ENCODE assay signal across 32 mouse cellular contexts in the genomic region with DNA sequence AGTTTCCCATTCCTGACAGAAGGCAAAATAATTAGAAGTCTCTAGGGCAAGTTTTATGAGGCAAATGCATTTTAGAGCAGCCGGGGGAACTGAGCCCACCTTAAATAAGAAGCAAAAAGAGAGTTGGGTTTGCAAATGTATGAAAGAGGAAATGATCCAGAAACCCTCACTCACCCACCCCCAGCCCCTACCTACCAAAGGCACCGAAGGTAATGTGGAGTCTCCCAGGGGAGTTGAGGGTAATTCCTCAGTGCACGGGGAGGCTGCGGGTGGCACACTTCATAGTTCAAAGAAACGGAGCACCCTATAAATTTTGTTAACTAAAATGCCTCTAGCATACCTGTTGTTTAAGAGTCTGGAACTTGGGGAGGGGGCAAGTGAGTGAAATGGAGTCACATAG. TPM values are rescaled to one million over a fixed set of nuclear protein-coding genes. Genes with fewer than 3 reads are reported as not detected.
DNase-seq lines count a peak whose midpoint lies in the region; ATAC-seq and TF ChIP-seq lines count a peak whose summit lies in the region.
"Had no signal": no experiment of that assay in that cellular context is flagged by ENCODE, and none has a peak within 500 bp of the region (broad histone marks: within the 10 kb centered on the region; RNA-seq: fewer than 3 reads in every experiment).

No protein-coding gene starts in this region.

- no peak for TF ChIP-seq CTCF in kidney, postnatal 0 days (IDR thresholded peaks at IDR 0.05; ENCODE audit: low read depth)
- TF ChIP-seq CTCF in CH12.LX (conservative IDR thresholded peaks at IDR 0.05 in 1 of 2, IDR thresholded peaks at IDR 0.05 in 1 of 2; ENCODE audit: low read depth in 2 of 2, low read length in 2 of 2): no peak
- no peak for TF ChIP-seq CTCF in hindbrain, postnatal 0 days (IDR thresholded peaks at IDR 0.05; ENCODE audit: low read depth)

- H3K4me1 ChIP-seq in kidney, postnatal 0 days (replicated peaks; ENCODE audit: insufficient read depth, low read length): 0 out of 2 replicates have a peak, but pooled peaks cover 5% of the 10 kb centered on the region
- H3K4me1 ChIP-seq in CH12.LX (ENCODE audit: control insufficient read depth in 1 of 2, insufficient read depth in 2 of 2): peaks cover 11 to 28% of the 10 kb centered on the region in 2 experiments
- peaks cover 45% of the 10 kb centered on the region for H3K4me1 ChIP-seq in limb, embryonic 12.5 days (replicated peaks)
- H3K4me1 ChIP-seq in hindbrain, postnatal 0 days (ENCODE audit: insufficient read depth, low read length): no peaks in the 10 kb centered on the region
- H3K4me1 ChIP-seq: forebrain, embryonic 12.5 days; forebrain, embryonic 15.5 days; hindbrain, embryonic 12.5 days; hindbrain, embryonic 15.5 days had no signal

- in situ Hi-C loops in CH12.LX (cut with MboI; ENCODE audit: low pct_ligation_motif_present, low pct_unique_long_range_greater_than_20kb, low sequenced_read_pairs): no loop called here

- H3K79me2 ChIP-seq in CH12.LX (replicated peaks; ENCODE audit: control insufficient read depth, extremely low read depth, insufficient read depth, poor library complexity, severe bottlenecking): no peaks in the 10 kb centered on the region

- no peak overlapping the region for H3K27ac ChIP-seq in kidney, postnatal 0 days
- no peak overlapping the region for H3K27ac ChIP-seq in CH12.LX (ENCODE audit: insufficient read depth, low read depth)
- H3K27ac ChIP-seq in limb, embryonic 12.5 days: peak overlapping the region; percentile 67
- no peak overlapping the region for H3K27ac ChIP-seq in hindbrain, postnatal 0 days
- H3K27ac ChIP-seq: embryonic facial prominence, embryonic 10.5 days; embryonic facial prominence, embryonic 13.5 days; forebrain, embryonic 12.5 days; forebrain, embryonic 15.5 days; heart, embryonic 10.5 days; heart, embryonic 13.5 days; hindbrain, embryonic 12.5 days; hindbrain, embryonic 15.5 days had no signal

- H3K36me3 ChIP-seq in kidney, postnatal 0 days (ENCODE audit: insufficient read depth, low read length): no peaks in the 10 kb centered on the region
- H3K36me3 ChIP-seq in CH12.LX (replicated peaks in 1 of 2; ENCODE audit: control insufficient read depth in 1 of 2, insufficient read depth in 1 of 2, low read length in 1 of 2): no peaks in the 10 kb centered on the region
- no peaks in the 10 kb centered on the region for H3K36me3 ChIP-seq in limb, embryonic 12.5 days
- no peaks in the 10 kb centered on the region for H3K36me3 ChIP-seq in hindbrain, postnatal 0 days (ENCODE audit: insufficient read depth, low read length)
- H3K36me3 ChIP-seq: embryonic facial prominence, embryonic 10.5 days; embryonic facial prominence, embryonic 13.5 days; forebrain, embryonic 12.5 days; forebrain, embryonic 15.5 days; heart, embryonic 10.5 days; heart, embryonic 13.5 days; hindbrain, embryonic 12.5 days; hindbrain, embryonic 15.5 days had no signal

- TF ChIP-seq POLR2A in CH12.LX (IDR thresholded peaks at IDR 0.05; ENCODE audit: low read depth, low read length): no peak

- TF ChIP-seq EP300 in CH12.LX (IDR thresholded peaks at IDR 0.05; ENCODE audit: low read length): peak; percentile 66; the same call in 1 of the 2 replicates

- TF ChIP-seq RAD21 in CH12.LX (IDR thresholded peaks at IDR 0.05; ENCODE audit: low read depth, low read length): no peak

- no peak overlapping the region for H3K4me2 ChIP-seq in kidney, postnatal 0 days (ENCODE audit: low read length)
- H3K4me2 ChIP-seq in CH12.LX (ENCODE audit: insufficient read depth, low read depth, poor library complexity, severe bottlenecking): peak overlapping the region; percentile 19; the same call in 1 of the 2 replicates
- no peak overlapping the region for H3K4me2 ChIP-seq in limb, embryonic 12.5 days
- no peak overlapping the region for H3K4me2 ChIP-seq in hindbrain, postnatal 0 days (ENCODE audit: low read depth, low read length)
- H3K4me2 ChIP-seq: embryonic facial prominence, embryonic 13.5 days; forebrain, embryonic 12.5 days; forebrain, embryonic 15.5 days; heart, embryonic 13.5 days; hindbrain, embryonic 12.5 days; hindbrain, embryonic 15.5 days had no signal

- H3K27me3 ChIP-seq in kidney, postnatal 0 days (ENCODE audit: insufficient read depth, low read length): no peaks in the 10 kb centered on the region
- no peaks in the 10 kb centered on the region for H3K27me3 ChIP-seq in CH12.LX (replicated peaks)
- no peaks in the 10 kb centered on the region for H3K27me3 ChIP-seq in limb, embryonic 12.5 days
- H3K27me3 ChIP-seq in hindbrain, postnatal 0 days (ENCODE audit: insufficient read depth, low read length): no peaks in the 10 kb centered on the region
- H3K27me3 ChIP-seq: embryonic facial prominence, embryonic 13.5 days; forebrain, embryonic 12.5 days; forebrain, embryonic 15.5 days; hindbrain, embryonic 12.5 days; hindbrain, embryonic 15.5 days had no signal

- 28% methylated on average over 5 of the region's 5 CpGs for WGBS in kidney, postnatal 0 days
- WGBS in limb, embryonic 12.5 days: 19% methylated on average over 5 of the region's 5 CpGs
- 87% methylated on average over 5 of the region's 5 CpGs for WGBS in hindbrain, postnatal 0 days

- peak; percentile 25 for DNase-seq in kidney, postnatal 0 days (ENCODE audit: low spot score)
- DNase-seq in kidney, adult 18-20 months: no peak
- peak; percentile 73 for DNase-seq in CH12.LX (ENCODE audit: extremely low read depth)
- DNase-seq in left cerebral cortex, adult 11 months (ENCODE audit: low spot score): no peak
- no peak for DNase-seq in hindbrain, postnatal 0 days (ENCODE audit: low spot score)
- DNase-seq: adrenal gland, adult 8-10 months; adrenal gland, postnatal 25 days; cerebellum, adult 11-12 months; cerebellum, adult 8-10 months; cerebellum, postnatal 10 days; cerebellum, postnatal 36 days; embryo, embryonic 11 days; gastrocnemius, postnatal 10 days; gastrocnemius, postnatal 36 days; heart, postnatal 14 days had no signal

- H3K9me3 ChIP-seq in kidney, postnatal 0 days (replicated peaks; ENCODE audit: low read length): no peaks in the 10 kb centered on the region
- no peaks in the 10 kb centered on the region for H3K9me3 ChIP-seq in CH12.LX (replicated peaks; ENCODE audit: low read length)
- no peaks in the 10 kb centered on the region for H3K9me3 ChIP-seq in limb, embryonic 12.5 days
- H3K9me3 ChIP-seq in hindbrain, postnatal 0 days (ENCODE audit: low read length): no peaks in the 10 kb centered on the region
- H3K9me3 ChIP-seq: embryonic facial prominence, embryonic 13.5 days; forebrain, embryonic 12.5 days; forebrain, embryonic 15.5 days; heart, embryonic 10.5 days; heart, embryonic 13.5 days; hindbrain, embryonic 12.5 days; hindbrain, embryonic 15.5 days had no signal

- dilution Hi-C loops in CH12.LX (cut with MboI; ENCODE audit: extremely low pct_ligation_motif_present, extremely low pct_unique_long_range_greater_than_20kb, low sequenced_read_pairs): no loop called here

- ATAC-seq in kidney, postnatal 0 days (replicated peaks; ENCODE audit: low FRiP score, low read depth): no peak
- ATAC-seq in limb, embryonic 12.5 days (ENCODE audit: insufficient number of reproducible peaks, insufficient read depth, low FRiP score, low TSS enrichment, low read depth): no peak
- no peak for ATAC-seq in megakaryocyte-erythroid progenitor cell, adult 5-6 weeks (replicated peaks; ENCODE audit: low FRiP score, low TSS enrichment, poor library complexity, severe bottlenecking)
- no peak for ATAC-seq in hindbrain, postnatal 0 days
- ATAC-seq: activated CD4-positive, CD25-positive, alpha-beta regulatory T cell, adult 4 months; CD4-positive, CD25-positive, alpha-beta regulatory T cell, adult 4 months; forebrain, embryonic 15.5 days had no signal

- no peak overlapping the region for H3K4me3 ChIP-seq in kidney, postnatal 0 days (replicated peaks; ENCODE audit: low read depth, low read length)
- no peak overlapping the region for H3K4me3 ChIP-seq in CH12.LX (replicated peaks in 1 of 3; ENCODE audit: low read depth in 2 of 3, low read length in 2 of 3, poor library complexity in 1 of 3)
- H3K4me3 ChIP-seq in limb, embryonic 12.5 days (replicated peaks): no peak overlapping the region
- no peak overlapping the region for H3K4me3 ChIP-seq in hindbrain, postnatal 0 days (ENCODE audit: low read length)
- H3K4me3 ChIP-seq: embryonic facial prominence, embryonic 10.5 days; embryonic facial prominence, embryonic 13.5 days; erythroblast, embryonic 14.5 days; forebrain, embryonic 12.5 days; forebrain, embryonic 15.5 days; heart, embryonic 10.5 days; heart, embryonic 13.5 days; hindbrain, embryonic 12.5 days; hindbrain, embryonic 15.5 days had no signal

- no peak overlapping the region for H3K9ac ChIP-seq in kidney, postnatal 0 days (ENCODE audit: low read depth, low read length)
- H3K9ac ChIP-seq in CH12.LX (ENCODE audit: insufficient read depth, low read depth): no peak overlapping the region
- no peak overlapping the region for H3K9ac ChIP-seq in limb, embryonic 12.5 days (replicated peaks)
- no peak overlapping the region for H3K9ac ChIP-seq in hindbrain, postnatal 0 days (replicated peaks; ENCODE audit: low read length)
- H3K9ac ChIP-seq: embryonic facial prominence, embryonic 13.5 days; forebrain, embryonic 12.5 days; forebrain, embryonic 15.5 days; heart, embryonic 13.5 days; hindbrain, embryonic 12.5 days; hindbrain, embryonic 15.5 days had no signal

TF ChIP-seq in CH12.LX, 34 proteins besides CTCF, POLR2A, EP300 and RAD21 (continues in another document):
- no peak for TF ChIP-seq ELF1 (IDR thresholded peaks at IDR 0.05; ENCODE audit: low read depth, low read length)

RNA-seq across cellular contexts. Expression of gene Spata18, which starts 54.1 kb away (rescaled TPM):
- polyA plus RNA-seq in kidney, postnatal 0 days (2015; fragmentation: Nextera tagmentation; extraction: Ambion mirVana): 0.22 and 0.24 TPM in 2 replicates
- not detected in 2 replicates for total RNA-seq in CH12.LX (2012; rRNA removed)
- total RNA-seq in CH12.LX (2014; rRNA removed): not detected in 2 replicates
- polyA plus RNA-seq in CH12.LX (2012; ENCODE audit: insufficient read length, low read depth): not detected in 2 replicates
- polyA plus RNA-seq in limb, embryonic 12.5 days (2016; fragmentation: Nextera tagmentation; extraction: Ambion mirVana): 1.9 and 2.0 TPM in 2 replicates
- total RNA-seq in megakaryocyte-erythroid progenitor cell, adult 5-6 weeks (2014; fragmentation: Nextera tagmentation): not detected in 2 replicates
- not detected in 2 replicates for total RNA-seq in megakaryocyte-erythroid progenitor cell, adult 5-6 weeks (2017)
- total RNA-seq in hindbrain, postnatal 0 days (2014; rRNA removed): 1.2 and 1.4 TPM in 2 replicates
- 0.83 and 1.1 TPM in 2 replicates for polyA plus RNA-seq in hindbrain, postnatal 0 days (2015; fragmentation: Nextera tagmentation; extraction: Ambion mirVana)
- total RNA-seq: adrenal gland, adult 8-10 months; adrenal gland, postnatal 25 days; ES-E14; gastrocnemius, postnatal 36 days; granulocyte monocyte progenitor cell, adult 5-6 weeks; hematopoietic stem cell, adult 5-6 weeks had no signal
- polyA plus RNA-seq: activated CD4-positive, CD25-positive, alpha-beta regulatory T cell, adult 4 months; C2C12; CD4-positive, CD25-positive, alpha-beta regulatory T cell, adult 4 months; erythroblast, embryonic 14.5 days; heart, embryonic 10.5 days had no signal

RNA-seq across cellular contexts. Expression of gene Sgcb, which starts 57.7 kb away (rescaled TPM):
- 14.3 and 16.5 TPM in 2 replicates for polyA plus RNA-seq in kidney, postnatal 0 days (2015; fragmentation: Nextera tagmentation; extraction: Ambion mirVana)
- total RNA-seq in CH12.LX (2012; rRNA removed): 2.6 TPM in 2 replicates
- total RNA-seq in CH12.LX (2014; rRNA removed): 4.6 and 4.7 TPM in 2 replicates
- polyA plus RNA-seq in CH12.LX (2012; ENCODE audit: insufficient read length, low read depth): 8.5 and 10.4 TPM in 2 replicates
- polyA plus RNA-seq in limb, embryonic 12.5 days (2016; fragmentation: Nextera tagmentation; extraction: Ambion mirVana): 35.1 and 38.2 TPM in 2 replicates
- total RNA-seq in megakaryocyte-erythroid progenitor cell, adult 5-6 weeks (2014; fragmentation: Nextera tagmentation): 2.5 and 4.7 TPM in 2 replicates
- total RNA-seq in megakaryocyte-erythroid progenitor cell, adult 5-6 weeks (2017): 2.7 and 5.7 TPM in 2 replicates
- 15.3 and 19.2 TPM in 2 replicates for total RNA-seq in hindbrain, postnatal 0 days (2014; rRNA removed)
- 54.5 and 58.4 TPM in 2 replicates for polyA plus RNA-seq in hindbrain, postnatal 0 days (2015; fragmentation: Nextera tagmentation; extraction: Ambion mirVana)
- polyA plus RNA-seq: erythroblast, embryonic 14.5 days had no signal

Comparison
In these comparisons a context has a peak if more than half of its experiments do, and no peak if none do; other contexts are left out.
1. DNase-seq: peak in kidney, postnatal 0 days (single experiment) and CH12.LX (single experiment); none in kidney, adult 18-20 months (single experiment), left cerebral cortex, adult 11 months (single experiment) and hindbrain, postnatal 0 days (single experiment).